Mouse (Mus musculus) cerebellum, adult (tissue): ENCODE measurements around the gene Nanp.

Source experiments
- ATAC-seq: cut with Nextera tagmentation; 2 replicates; pipeline ENCODE4 v1.9.2; 2017; ENCODE audit warnings: mild to moderate bottlenecking, moderate library complexity, mixed read lengths; ENCODE audit not compliant: insufficient number of reproducible peaks, low FRiP score, low TSS enrichment

Nanp gene

DNA sequence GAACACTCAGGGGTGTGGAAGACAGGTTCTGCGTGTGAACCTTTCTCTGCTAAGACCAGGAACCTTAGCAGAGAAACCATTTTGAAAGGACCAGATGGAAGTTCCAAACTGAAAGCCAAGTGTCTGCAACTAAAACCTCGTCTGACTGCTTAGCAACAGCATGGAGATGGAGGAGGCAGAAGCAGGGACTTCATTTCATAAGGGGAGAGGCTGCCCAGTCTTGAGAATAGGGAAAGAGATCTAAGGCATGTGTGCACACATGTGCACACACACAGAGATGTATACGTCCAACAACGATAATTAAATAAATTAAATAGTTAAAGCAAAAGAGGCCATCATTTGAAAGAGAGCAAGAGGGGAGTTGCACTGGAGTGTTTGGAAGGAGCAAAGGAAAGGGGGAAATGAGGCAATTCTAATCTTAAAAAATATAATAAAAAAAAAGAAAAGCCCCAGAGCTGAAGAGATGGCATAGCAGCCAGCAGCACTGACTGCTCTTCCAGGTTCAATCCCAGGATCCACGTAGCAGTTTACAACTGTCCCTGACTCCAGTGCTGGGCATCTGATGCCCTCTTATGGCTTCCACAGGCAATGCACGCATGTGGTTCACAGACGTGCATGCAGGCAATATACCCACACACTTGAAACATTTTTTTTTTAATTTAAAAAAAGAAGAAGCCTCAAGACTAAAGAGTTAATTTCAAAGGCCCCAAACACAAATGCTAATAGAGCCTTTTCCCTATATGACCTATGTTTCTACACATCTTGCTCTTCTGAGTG, 38.6 kb downstream of the Nanp start:
- ATAC-seq, result peak; percentile 71; the same call in 1 of the 2 replicates

DNA sequence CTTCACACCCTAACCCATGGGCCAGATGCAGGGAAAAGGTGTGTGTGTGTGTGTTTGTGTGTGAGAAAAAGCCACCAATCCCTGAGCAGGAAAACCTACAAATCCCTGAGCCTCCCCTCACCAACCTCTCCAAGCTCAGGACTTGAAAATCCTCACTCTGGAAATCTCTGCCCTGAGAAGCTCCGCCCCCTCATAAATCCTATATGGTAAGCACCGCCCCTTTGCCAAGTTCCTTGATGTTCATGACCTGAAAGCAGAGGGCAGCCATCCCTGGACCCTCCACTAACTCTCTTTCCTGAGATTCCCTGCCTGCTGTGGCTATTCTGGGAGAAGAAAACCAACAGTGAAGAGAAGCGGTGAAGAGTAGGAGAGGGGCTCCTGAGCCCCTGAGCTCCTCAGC, 40.2 kb downstream of the Nanp start:
- ATAC-seq, result no peak

DNA sequence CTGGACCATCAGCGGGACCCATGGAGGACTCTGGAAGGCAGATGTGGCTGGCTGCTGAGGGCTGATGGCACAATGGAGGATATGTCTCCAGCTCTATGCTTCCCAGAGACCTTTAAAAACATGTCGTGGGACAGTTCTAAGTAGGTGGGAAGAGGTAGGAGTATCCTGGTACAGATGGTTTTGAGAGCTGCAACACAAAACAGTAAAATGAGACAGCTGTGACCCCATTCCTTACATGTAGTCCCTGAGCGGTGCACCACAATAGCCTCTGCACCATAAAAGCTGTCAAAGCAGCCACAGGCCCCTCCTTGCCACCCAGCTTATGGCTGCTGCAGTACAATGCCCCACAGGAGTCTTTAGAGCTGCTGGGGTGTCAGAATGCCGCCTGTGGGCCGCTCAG, 41.6 kb downstream of the Nanp start:
- ATAC-seq, result no peak

DNA sequence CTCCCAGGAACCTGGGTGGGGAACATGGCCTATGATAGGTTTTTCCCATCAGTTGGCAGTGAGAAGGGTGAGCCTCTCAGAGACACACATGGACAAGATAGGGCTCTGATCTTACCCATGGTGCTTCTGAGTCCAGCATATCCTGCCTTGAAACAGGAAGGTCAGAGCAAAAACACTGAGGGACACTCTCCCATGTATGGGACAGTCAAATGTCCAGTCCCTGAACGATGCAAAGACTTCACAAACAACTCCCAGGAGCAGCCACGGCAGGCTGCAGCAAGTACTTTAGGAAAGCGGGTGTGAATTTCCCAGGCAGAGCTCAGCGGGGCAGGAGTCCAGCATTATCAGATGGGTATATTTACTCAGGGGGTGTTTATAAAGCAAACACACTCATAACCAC, 43.9 kb downstream of the Nanp start:
- ATAC-seq, result no peak

DNA sequence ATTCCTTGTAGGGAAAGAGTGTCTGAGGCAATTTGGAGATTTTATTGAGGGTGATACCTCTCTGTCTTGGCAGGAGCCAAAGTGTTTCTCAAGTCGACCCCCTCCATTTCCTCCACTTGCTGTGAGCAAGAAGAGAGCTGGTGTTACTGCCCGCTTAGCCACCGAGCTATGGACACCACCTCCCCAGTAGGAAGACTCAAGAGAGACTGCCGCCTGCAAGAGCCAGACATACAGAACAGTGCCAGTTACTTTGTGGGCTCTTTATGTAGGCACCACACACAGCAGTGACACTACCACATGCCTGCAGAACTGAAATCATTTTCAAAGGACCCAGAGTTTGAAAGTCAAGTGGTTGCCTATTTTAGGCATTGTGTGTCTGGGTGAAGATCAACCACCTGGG, 48.1 kb downstream of the Nanp start:
- ATAC-seq, result no peak

DNA sequence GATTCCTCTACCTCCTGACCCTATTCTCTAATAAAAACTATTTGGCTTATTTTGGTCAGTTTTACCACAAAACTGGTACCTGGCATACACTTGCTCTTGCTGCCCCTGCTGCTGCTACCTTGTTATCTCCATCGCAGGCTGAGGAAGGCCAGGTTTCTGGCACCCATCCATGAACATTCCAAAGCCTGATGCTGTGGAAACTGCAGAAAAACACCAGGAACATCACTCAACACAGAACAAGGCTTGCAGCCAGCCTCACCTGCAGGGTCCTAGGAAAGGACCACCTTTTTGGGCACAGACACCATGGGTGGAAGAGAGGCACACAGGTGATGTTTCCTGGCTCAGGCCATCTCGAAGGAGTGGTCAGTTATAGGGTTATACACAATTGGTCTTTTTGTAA, 48.7 kb downstream of the Nanp start:
- ATAC-seq, result no peak

DNA sequence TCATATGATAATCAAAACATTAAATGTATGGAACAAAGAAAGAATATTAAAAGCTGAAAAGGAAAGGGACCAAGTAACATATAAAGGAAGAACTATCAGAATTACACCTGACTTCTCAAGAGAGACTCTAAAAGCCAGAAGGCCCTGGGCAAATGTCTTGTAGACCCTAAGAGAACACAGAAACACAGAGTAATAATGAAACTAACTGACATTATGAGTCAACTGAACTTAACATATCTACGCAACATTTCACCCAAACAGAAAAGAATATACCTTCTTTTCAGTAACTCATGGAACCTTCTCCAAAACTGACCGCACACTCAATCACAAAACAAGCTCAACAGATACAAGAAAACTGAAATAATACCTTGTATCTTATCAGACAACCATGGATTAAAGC, 53.8 kb downstream of the Nanp start:
- no peak for ATAC-seq

DNA sequence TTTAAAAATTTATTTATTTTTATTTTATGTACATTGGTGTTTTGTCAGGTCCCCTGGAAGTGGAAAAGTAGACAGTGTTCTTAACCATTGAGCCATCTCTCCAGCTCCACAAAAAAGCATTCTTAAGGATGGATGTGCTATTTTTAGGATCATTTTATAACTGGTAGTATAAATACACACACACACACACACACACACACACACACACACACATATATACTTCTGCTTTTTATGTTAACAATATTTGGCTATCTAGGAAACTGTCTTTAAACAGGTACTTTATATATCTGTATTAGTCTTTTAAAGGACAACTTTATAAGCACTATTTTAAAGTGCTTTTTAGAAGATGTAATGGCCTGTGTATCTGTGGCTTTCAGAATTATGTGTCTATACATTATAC, 57.1 kb downstream of the Nanp start:
- ATAC-seq, result no peak

DNA sequence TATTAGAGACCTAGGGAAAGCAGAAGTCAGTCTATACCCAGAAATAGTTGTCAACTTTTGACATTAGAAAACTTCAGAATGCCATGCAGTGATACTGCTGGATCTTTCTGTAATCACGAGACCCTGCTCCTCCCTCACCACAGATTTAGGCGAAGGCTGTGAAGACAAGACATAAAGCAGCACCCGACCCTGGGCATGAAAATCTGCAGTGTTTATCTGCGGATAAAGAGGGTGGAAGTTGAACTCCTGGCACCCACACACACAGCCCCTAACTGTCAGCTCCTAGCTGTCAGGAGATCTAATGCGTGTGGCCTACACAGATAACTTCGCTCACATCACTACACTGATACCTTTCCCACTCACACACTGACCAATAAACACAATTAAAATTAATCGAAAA, 57.7 kb downstream of the Nanp start:
- ATAC-seq, result no peak

DNA sequence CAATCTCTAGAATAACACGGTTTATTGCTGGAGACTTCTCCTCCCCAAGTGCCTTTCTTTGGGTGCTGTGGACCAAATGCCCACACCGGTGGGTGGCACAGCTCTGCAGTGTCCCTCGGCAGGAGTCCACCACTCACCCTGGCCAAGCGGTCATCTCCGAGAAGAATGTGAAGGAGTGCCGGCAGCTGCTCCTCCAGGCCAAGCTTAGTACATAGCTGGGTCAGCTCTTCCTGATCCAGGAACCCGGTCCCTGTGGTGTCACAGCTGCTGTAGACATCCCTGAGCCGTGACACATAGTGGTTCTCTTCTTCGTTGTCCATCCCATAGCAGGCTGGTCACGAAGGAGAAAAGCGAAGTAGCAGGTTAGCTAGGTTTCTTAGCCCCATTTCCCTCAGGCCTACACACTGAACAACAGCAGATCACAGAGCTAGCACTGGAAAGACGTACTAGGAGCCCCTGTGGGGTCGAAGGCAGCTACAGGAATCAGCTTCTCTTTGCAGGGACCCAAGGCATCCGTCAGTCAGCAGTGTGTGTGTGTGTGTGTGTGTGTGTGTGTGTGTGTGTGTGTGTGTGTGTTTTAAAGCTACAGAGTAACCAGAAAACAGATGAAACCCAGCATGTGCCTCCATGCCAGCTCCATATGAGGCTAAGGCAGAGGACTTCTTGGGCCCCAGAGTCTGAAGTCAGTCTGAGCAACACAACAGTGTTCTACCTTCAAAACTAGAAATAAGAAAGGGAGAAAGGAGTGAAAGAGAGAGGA, 59.2 kb downstream of the Nanp start:
- no peak for ATAC-seq
